ENCODE assay signal across 21 mouse cellular contexts in genomic region chr12:108820461-108820860, GRCm38 (mm10).
"Had no signal": no experiment of that assay in that cellular context is flagged by ENCODE, and none has a peak within 500 bp of the region (broad histone marks: within the 10 kb centered on the region; RNA-seq: fewer than 3 reads in every experiment).

No protein-coding gene starts in this region.

- H3K4me2 ChIP-seq: kidney, embryonic 15.5 days; liver, embryonic 13.5 days; midbrain, embryonic 13.5 days; neural tube, embryonic 13.5 days; stomach, embryonic 15.5 days had no signal

- H3K9me3 ChIP-seq: kidney, embryonic 15.5 days; liver, embryonic 13.5 days; midbrain, embryonic 10.5 days; midbrain, embryonic 13.5 days; neural tube, embryonic 13.5 days; stomach, embryonic 15.5 days had no signal

- DNase-seq: kidney, postnatal 10 days; kidney, postnatal 36 days; layer of hippocampus, postnatal 36 days; liver, embryonic 13.5 days; lung, adult 2 months; lung, postnatal 14 days; lung, postnatal 4 days; retina, postnatal 1 day; right cerebral cortex, postnatal 25 days; spleen, adult 18-20 months; thymus, adult 2 months; thymus, postnatal 14 days; thymus, postnatal 4 days had no signal

- H3K4me1 ChIP-seq: liver, embryonic 13.5 days; midbrain, embryonic 10.5 days; midbrain, embryonic 13.5 days; stomach, embryonic 15.5 days had no signal

- H3K9ac ChIP-seq: kidney, embryonic 15.5 days; liver, embryonic 13.5 days; midbrain, embryonic 13.5 days; neural tube, embryonic 13.5 days; stomach, embryonic 15.5 days had no signal

- ATAC-seq: midbrain, embryonic 13.5 days; midbrain, embryonic 16.5 days had no signal

- H3K4me3 ChIP-seq: kidney, embryonic 15.5 days; left cerebral cortex, adult 2 months; liver, embryonic 13.5 days; midbrain, embryonic 10.5 days; midbrain, embryonic 13.5 days; myocyte; neural tube, embryonic 13.5 days; stomach, embryonic 15.5 days had no signal

- H3K27me3 ChIP-seq: kidney, embryonic 15.5 days; liver, embryonic 13.5 days; midbrain, embryonic 13.5 days; neural tube, embryonic 13.5 days; stomach, embryonic 15.5 days had no signal

- H3K27ac ChIP-seq: kidney, embryonic 15.5 days; left cerebral cortex, adult 2 months; liver, embryonic 13.5 days; midbrain, embryonic 10.5 days; midbrain, embryonic 13.5 days; neural tube, embryonic 13.5 days; stomach, embryonic 15.5 days had no signal
